Mouse (Mus musculus) gastrocnemius, adult 18-20 months (tissue): Measurements from ENCODE around the gene Recql5. TPM values are rescaled to one million over a fixed set of nuclear protein-coding genes. Genes with fewer than 3 reads are reported as not detected.
A peak's percentile ranks its signal among the peaks of the same experiment; 100 is the strongest.

Experiments used
- DNase-seq: peaks from one replicate; pipeline ENCODE4 v3.0.0; 2021; ENCODE audit warnings: low spot score
- long read RNA-seq, 2 experiments: library from polyadenylated mRNA; stranded (forward); transcript quantifications; one replicate each; pipeline ENCODE4 v2.0.0; 2021
- total RNA-seq, 2 experiments: library from RNA; stranded (reverse); gene quantifications; 2 replicates each; pipeline ENCODE4 v1.2.3; 2021

Gene Recql5
- total RNA-seq = 1 to 10 TPM; 6.5 to 7.2 TPM
- long read RNA-seq, experiment 1, partial matches to known transcripts = 1 of 6 reads
- long read RNA-seq, experiment 1, other reads (novel, unspliced or antisense) = 2 of 6 reads
- long read RNA-seq, experiment 2, partial matches to known transcripts = 0 of 7 reads
- long read RNA-seq, experiment 2, other reads (novel, unspliced or antisense) = 3 of 7 reads

- peak; percentile 98 for DNase-seq
Measured at GRCm38 (mm10) chr11:115933108-115933746, at the start of gene Recql5, which contains the start of gene Sap30bp. TSS of gene Recql5 (minus strand) at chr11:115933477. TSS of gene Sap30bp (plus strand) at chr11:115933282.

GRCm38 (mm10) chr11:115982472-115982871 lies 49.2 kb upstream of the Recql5 start:
- DNase-seq = no peak

GRCm38 (mm10) chr11:115975544-115975943 lies 42.3 kb upstream of the Recql5 start:
- no peak for DNase-seq

GRCm38 (mm10) chr11:115975083-115975420 lies 41.8 kb upstream of the Recql5 start:
- no peak for DNase-seq

- DNase-seq = no peak
Measured at GRCm38 (mm10) chr11:115974309-115975082, 41.2 kb upstream of the Recql5 start, which contains the start of gene Itgb4. TSS of gene Itgb4 (plus strand) at chr11:115974709.

GRCm38 (mm10) chr11:115971016-115971415 lies 37.7 kb upstream of the Recql5 start:
- no peak for DNase-seq

GRCm38 (mm10) chr11:115970006-115970673 lies 36.9 kb upstream of the Recql5 start:
- no peak for DNase-seq

- DNase-seq = no peak
Measured at GRCm38 (mm10) chr11:115968731-115969405, 35.6 kb upstream of the Recql5 start.

GRCm38 (mm10) chr11:115964977-115965604 lies 31.8 kb upstream of the Recql5 start:
- no peak for DNase-seq

- no peak for DNase-seq
Measured at GRCm38 (mm10) chr11:115962651-115963412, 29.6 kb upstream of the Recql5 start.

GRCm38 (mm10) chr11:115959018-115959417 lies 25.7 kb upstream of the Recql5 start:
- DNase-seq = no peak

- no peak for DNase-seq
Measured at GRCm38 (mm10) chr11:115957971-115958370, 24.7 kb upstream of the Recql5 start.

- DNase-seq = no peak
Measured at GRCm38 (mm10) chr11:115956453-115956852, 23.2 kb upstream of the Recql5 start.

GRCm38 (mm10) chr11:115955195-115955858 lies 22.1 kb upstream of the Recql5 start:
- DNase-seq = peak; percentile 21

- no peak for DNase-seq
Measured at GRCm38 (mm10) chr11:115954712-115955111, 21.4 kb upstream of the Recql5 start.

GRCm38 (mm10) chr11:115950719-115951118 lies 17.4 kb upstream of the Recql5 start:
- DNase-seq = no peak

GRCm38 (mm10) chr11:115948316-115948715 lies 15.0 kb upstream of the Recql5 start:
- no peak for DNase-seq

- no peak for DNase-seq
Measured at GRCm38 (mm10) chr11:115946221-115946828, 13.0 kb upstream of the Recql5 start.

- no peak for DNase-seq
Measured at GRCm38 (mm10) chr11:115945247-115945646, 12.0 kb upstream of the Recql5 start.
